Comparison of ENCODE assay signal across 22 mouse cellular contexts in the genomic region with DNA sequence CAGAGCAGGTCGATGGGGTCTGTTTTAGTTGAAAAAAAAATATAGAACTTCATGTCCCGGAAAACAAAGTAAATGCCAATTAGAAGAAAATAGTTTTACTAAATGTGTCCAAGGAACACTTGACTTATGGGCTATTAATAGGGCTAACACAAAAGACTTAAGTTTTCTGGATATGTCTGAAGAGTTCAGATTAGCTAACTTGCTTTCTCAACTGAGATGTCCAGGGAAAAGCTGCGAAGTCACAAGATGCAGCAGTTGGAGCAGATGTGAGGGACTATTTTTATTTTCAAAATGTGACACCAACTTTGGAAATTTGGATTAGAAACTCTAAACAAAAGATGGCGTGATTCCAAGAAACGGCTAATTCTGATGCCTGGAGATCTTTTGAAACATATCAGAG.
A peak's percentile ranks its signal among the peaks of the same experiment; 100 is the strongest.
DNase-seq lines count a peak whose midpoint lies in the region; ATAC-seq lines count a peak whose summit lies in the region.
"Had no signal": no experiment of that assay in that cellular context is flagged by ENCODE, and none has a peak within 500 bp of the region (broad histone marks: within the 10 kb centered on the region; RNA-seq: fewer than 3 reads in every experiment).

No protein-coding gene starts in this region.

- no peaks in the 10 kb centered on the region for H3K36me3 ChIP-seq in heart, embryonic 11.5 days (ENCODE audit: control insufficient read depth, insufficient read depth, low read length)
- no peaks in the 10 kb centered on the region for H3K36me3 ChIP-seq in lung, embryonic 16.5 days (ENCODE audit: control insufficient read depth, insufficient read depth, low read length)
- H3K36me3 ChIP-seq: embryonic facial prominence, embryonic 10.5 days; heart, embryonic 10.5 days; heart, embryonic 15.5 days had no signal

- no peak overlapping the region for H3K9ac ChIP-seq in heart, embryonic 11.5 days (ENCODE audit: low read depth, low read length)
- H3K9ac ChIP-seq in lung, embryonic 16.5 days (ENCODE audit: low read length) = no peak overlapping the region
- H3K9ac ChIP-seq: forebrain, embryonic 13.5 days; forebrain, postnatal 0 days; heart, embryonic 15.5 days had no signal

- H3K4me1 ChIP-seq in heart, embryonic 11.5 days (ENCODE audit: control insufficient read depth, insufficient read depth, low read length) = no peaks in the 10 kb centered on the region
- H3K4me1 ChIP-seq in lung, embryonic 16.5 days (replicated peaks; ENCODE audit: control insufficient read depth, insufficient read depth, low read length) = peaks cover 5% of the 10 kb centered on the region; the same call in 1 of the 2 replicates
- H3K4me1 ChIP-seq: embryonic facial prominence, embryonic 10.5 days; heart, embryonic 10.5 days had no signal

- H3K27ac ChIP-seq in heart, embryonic 11.5 days (ENCODE audit: low read depth, low read length) = no peak overlapping the region
- no peak overlapping the region for H3K27ac ChIP-seq in lung, embryonic 16.5 days (ENCODE audit: low read length)
- H3K27ac ChIP-seq: embryonic facial prominence, embryonic 10.5 days; forebrain, embryonic 13.5 days; heart, embryonic 10.5 days; heart, embryonic 15.5 days had no signal

- no peak overlapping the region for H3K4me2 ChIP-seq in heart, embryonic 11.5 days
- H3K4me2 ChIP-seq in lung, embryonic 16.5 days (ENCODE audit: low read depth, low read length) = no peak overlapping the region
- H3K4me2 ChIP-seq: forebrain, embryonic 13.5 days; heart, embryonic 15.5 days had no signal

- no peak for ATAC-seq in heart, embryonic 11.5 days (replicated peaks; ENCODE audit: insufficient number of reproducible peaks, low FRiP score, low TSS enrichment)
- ATAC-seq in lung, embryonic 16.5 days (ENCODE audit: low read depth) = peak; percentile 45; the same call in 1 of the 2 replicates
- no peak for ATAC-seq in cerebellum, adult (ENCODE audit: insufficient number of reproducible peaks, low FRiP score, low TSS enrichment)
- ATAC-seq: activated CD4-positive, CD25-positive, alpha-beta regulatory T cell, adult 4 months; forebrain, embryonic 13.5 days; forebrain, postnatal 0 days; hindbrain, embryonic 16.5 days; Patski had no signal

- WGBS in heart, embryonic 11.5 days (ENCODE audit: insufficient replicate concordance) = 79% methylated on average over 5 of the region's 5 CpGs
- WGBS in lung, embryonic 16.5 days = 45% methylated on average over 5 of the region's 5 CpGs

- H3K4me3 ChIP-seq in heart, embryonic 11.5 days (ENCODE audit: low read depth, low read length) = no peak overlapping the region
- no peak overlapping the region for H3K4me3 ChIP-seq in lung, embryonic 16.5 days (ENCODE audit: low read length)
- H3K4me3 ChIP-seq: embryonic facial prominence, embryonic 10.5 days; forebrain, embryonic 13.5 days; heart, embryonic 10.5 days; heart, embryonic 15.5 days had no signal

- peak; percentile 30 for DNase-seq in heart, adult 8-10 months (ENCODE audit: low spot score)
- peak; percentile 12 for DNase-seq in adipocyte (ENCODE audit: low spot score)
- peak; percentile 53 for DNase-seq in lung, postnatal 25 days (ENCODE audit: low spot score)
- no peak for DNase-seq in thymus, postnatal 25 days
- DNase-seq: adrenal gland, adult 2 months; adrenal gland, postnatal 25 days; cerebellum, adult 2 months; cerebellum, postnatal 10 days; forebrain, postnatal 0 days; gastrocnemius, postnatal 14 days; heart, postnatal 14 days had no signal

- no peaks in the 10 kb centered on the region for H3K9me3 ChIP-seq in heart, embryonic 11.5 days (replicated peaks; ENCODE audit: control insufficient read depth, low read length)
- no peaks in the 10 kb centered on the region for H3K9me3 ChIP-seq in lung, embryonic 16.5 days (ENCODE audit: control insufficient read depth, low read length)
- H3K9me3 ChIP-seq: embryonic facial prominence, embryonic 10.5 days; forebrain, embryonic 13.5 days; heart, embryonic 10.5 days; heart, embryonic 15.5 days had no signal

- H3K27me3 ChIP-seq in heart, embryonic 11.5 days (ENCODE audit: control insufficient read depth, insufficient read depth, low read length) = no peaks in the 10 kb centered on the region
- H3K27me3 ChIP-seq in lung, embryonic 16.5 days (ENCODE audit: control insufficient read depth, insufficient read depth, low read depth, low read length) = no peaks in the 10 kb centered on the region
- H3K27me3 ChIP-seq: CH12.LX; forebrain, embryonic 13.5 days; heart, embryonic 15.5 days had no signal
